Mouse (Mus musculus) midbrain, postnatal 0 days (tissue): ENCODE data around the gene Slc35b2. TPM values are rescaled to one million over a fixed set of nuclear protein-coding genes. Genes with fewer than 3 reads are reported as not detected.

ENCODE experiments used
- ATAC-seq: fragments of 200-750 bp; cut with Nextera tagmentation; 2 replicates; pipeline ENCODE4 v1.8.0; 2017; ENCODE audit warnings: moderate number of reproducible peaks, mild to moderate bottlenecking, moderate TSS enrichment, moderate library complexity; ENCODE audit not compliant: low FRiP score
- DNase-seq: peaks from one replicate; pipeline ENCODE4 v3.0.0-alpha.2; 2015; ENCODE audit warnings: low spot score
- H3K27ac ChIP-seq: fragments of 300-500 bp; sonication (generic); 2 replicates; pipeline ENCODE4 v1.5.1; 2014; ENCODE audit warnings: low read depth, mild to moderate bottlenecking, low read length, mixed read lengths
- H3K27me3 ChIP-seq: fragments of 300-500 bp; sonication (generic); 2 replicates; pipeline ENCODE4 v1.6.1; 2014; ENCODE audit warnings: low read length, control low read depth, mixed read lengths; ENCODE audit not compliant: insufficient read depth
- H3K36me3 ChIP-seq: fragments of 300-500 bp; sonication (generic); 2 replicates; pipeline ENCODE4 v1.6.1; 2014; ENCODE audit warnings: low read length, control low read depth, mixed read lengths; ENCODE audit not compliant: insufficient read depth
- H3K4me1 ChIP-seq: fragments of 300-500 bp; sonication (generic); 2 replicates; pipeline ENCODE4 v1.6.1; 2014; ENCODE audit warnings: mild to moderate bottlenecking, control low read depth, antibody characterized with exemption, low read length, mixed read lengths; ENCODE audit not compliant: insufficient read depth
- H3K4me2 ChIP-seq: fragments of 300-500 bp; sonication (generic); 2 replicates; pipeline ENCODE4 v1.6.1; 2014; ENCODE audit warnings: low read depth, mild to moderate bottlenecking, low read length, mixed read lengths; ENCODE audit not compliant: poor library complexity, severe bottlenecking
- H3K4me3 ChIP-seq: fragments of 300-500 bp; sonication (generic); 2 replicates; pipeline ENCODE4 v1.5.1; 2014; ENCODE audit warnings: low read depth, mild to moderate bottlenecking, low read length, moderate library complexity
- H3K9ac ChIP-seq: fragments of 300-500 bp; sonication (generic); replicated peaks from 2 replicates; pipeline ENCODE4 v1.6.1; 2014; ENCODE audit warnings: mild to moderate bottlenecking, low read length, moderate library complexity, mixed read lengths; ENCODE audit not compliant: poor library complexity, severe bottlenecking
- H3K9me3 ChIP-seq: fragments of 300-500 bp; sonication (generic); 2 replicates; pipeline ENCODE4 v1.6.1; 2016; ENCODE audit warnings: low read length, control low read depth
- CTCF ChIP-seq: IDR thresholded peaks from 2 replicates; pipeline ENCODE4 v1.5.1; 2016; ENCODE audit warnings: antibody characterized with exemption, mild to moderate bottlenecking
- WGBS: fragments of 180-500 bp; shearing (Covaris S2); extraction: QIAGEN DNeasy Blood & Tissue Kit; methylation state at CpG from one replicate; pipeline ENCODE4 v1.1.7; 2014; 5-methylcytosine and 5-hydroxymethylcytosine counted together
- polyA plus RNA-seq: library from polyadenylated mRNA; unstranded; fragments of >200 nt; fragmentation: Nextera tagmentation; extraction: Ambion mirVana; gene quantifications from 2 replicates; pipeline ENCODE4 v1.2.1, GENCODE M21; 2015
- total RNA-seq: library from RNA; depleted of rRNA; stranded (reverse); fragments of >200 nt; gene quantifications from 2 replicates; pipeline ENCODE4 v1.2.3, GENCODE M21; 2014; rRNA removed

The Slc35b2 gene
- 91.7 and 113 TPM in 2 replicates for total RNA-seq
- polyA plus RNA-seq: 71.8 and 75.3 TPM in 2 replicates

DNA sequence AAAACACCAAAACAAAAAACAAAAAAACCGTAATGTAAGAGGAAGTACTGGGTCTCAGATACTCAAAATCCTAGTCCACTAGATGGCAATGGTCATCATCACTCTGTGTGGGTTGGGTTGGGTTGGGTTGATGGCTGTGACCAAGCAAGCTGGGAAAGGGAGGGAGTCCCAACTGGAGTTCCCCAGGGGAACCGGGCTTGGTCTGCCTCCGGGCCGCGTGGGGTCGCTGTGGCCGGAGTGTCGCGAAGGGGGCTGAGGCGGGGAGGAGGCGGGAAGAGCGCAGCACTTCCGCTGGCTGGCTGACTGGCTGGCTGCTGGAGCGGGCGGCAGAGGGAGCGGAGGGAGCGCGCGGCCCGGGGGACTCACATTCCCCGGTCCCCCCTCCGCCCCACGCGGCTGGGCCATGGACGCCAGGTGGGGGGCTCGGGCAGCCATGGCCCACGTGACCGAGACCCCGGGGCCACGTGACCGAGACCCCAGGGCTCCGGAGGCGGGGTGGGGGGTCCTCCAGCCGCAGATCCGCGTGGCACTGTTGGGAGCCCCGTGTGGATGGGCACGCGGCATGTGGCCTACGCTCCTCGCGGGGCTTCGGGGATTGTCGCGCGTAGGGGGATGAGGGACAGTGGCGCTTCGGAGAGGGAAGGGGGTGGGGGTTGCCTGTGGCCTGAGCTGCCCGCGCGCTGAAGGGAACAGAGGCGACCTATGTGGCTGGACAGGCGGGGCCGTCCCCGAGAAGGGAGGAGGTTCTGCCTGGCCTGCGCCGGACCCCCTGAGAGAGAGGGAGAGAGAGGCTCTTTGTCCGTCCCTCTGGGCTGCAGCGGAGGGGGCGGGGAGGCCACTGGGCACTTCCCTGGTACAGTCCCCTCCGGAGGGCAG, at the start of gene Slc35b2:
Gene Slc35b2 (plus strand): TSS at position 220 of the 876 bp plus-strand sequence.
- Histone ChIP-seq H3K27me3 (no peaks in the 10 kb centered on the region), H3K36me3 (peaks cover 30% of the 10 kb centered on the region), H3K9ac (peak within 1 kb of the TSS; percentile 84), H3K9me3 (no peaks in the 10 kb centered on the region), H3K4me1 (0 out of 2 replicates have a peak, but pooled peaks cover 6% of the 10 kb centered on the region), H3K4me2 (peak within 1 kb of the TSS; percentile 97), H3K27ac (peak within 1 kb of the TSS; percentile 79), H3K4me3 (peak within 1 kb of the TSS; percentile 76)
- TF ChIP-seq CTCF: peak; percentile 93
- DNase-seq (peak; percentile 96), ATAC-seq (peak; percentile 90)
- 1% methylated on average over 43 of the region's 61 CpGs for WGBS

DNA sequence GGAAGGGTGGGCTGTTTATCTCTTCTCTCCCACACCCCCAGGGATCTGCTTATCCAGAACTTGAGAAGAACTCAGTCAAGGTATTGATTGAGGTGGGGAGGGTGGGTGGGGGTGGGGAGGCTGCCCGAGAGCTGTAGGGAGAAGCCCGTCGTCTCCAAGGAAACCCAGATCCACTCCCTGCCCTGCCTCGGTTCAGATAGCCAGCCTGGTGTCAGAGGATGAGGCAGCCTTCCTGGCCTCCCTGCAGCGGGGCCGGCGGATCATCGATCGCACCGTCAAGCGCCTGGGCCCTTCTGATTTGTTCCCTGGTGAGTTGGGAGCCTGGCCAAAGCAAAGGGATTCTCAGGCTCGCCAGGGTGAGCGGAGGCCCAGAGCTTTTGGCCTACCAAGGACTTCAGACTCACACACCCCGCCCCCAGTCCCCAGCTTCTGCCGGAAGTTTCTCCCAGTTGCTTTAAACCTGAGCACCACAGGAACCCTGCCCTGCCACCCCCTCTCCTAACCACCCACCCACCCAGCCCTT, 48.4 kb upstream of the Slc35b2 start:
- DNase-seq: no peak
- Histone ChIP-seq H3K4me2 (no peak overlapping the region), H3K27ac (no peak overlapping the region), H3K36me3 (peaks cover 25% of the 10 kb centered on the region), H3K4me1 (no peaks in the 10 kb centered on the region), H3K27me3 (no peaks in the 10 kb centered on the region), H3K9me3 (no peaks in the 10 kb centered on the region), H3K9ac (no peak overlapping the region), H3K4me3 (no peak overlapping the region)
- no peak for ATAC-seq
- TF ChIP-seq CTCF: no peak
- 45% methylated on average over 15 of the region's 15 CpGs for WGBS

DNA sequence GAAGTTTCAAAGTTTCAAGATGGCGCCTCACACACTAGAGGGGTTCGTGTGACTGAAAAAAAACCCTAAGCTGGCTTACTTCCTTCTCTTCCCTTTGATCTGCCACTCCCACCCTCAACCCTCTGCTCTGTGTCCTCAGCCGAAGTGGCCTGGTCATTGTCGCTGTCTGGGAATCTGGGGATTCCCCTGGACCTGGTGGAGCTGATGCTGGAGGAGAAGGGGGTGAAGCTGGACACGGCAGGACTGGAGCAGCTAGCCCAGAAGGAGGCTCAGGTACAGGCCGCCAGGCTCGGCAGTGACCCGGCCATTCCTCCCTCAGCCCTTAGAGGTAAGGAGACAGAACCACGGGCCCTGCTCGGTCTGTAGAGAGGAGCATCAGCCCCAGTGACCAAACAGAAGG, 47.9 kb upstream of the Slc35b2 start:
- DNase-seq: no peak
- Histone ChIP-seq H3K27me3 (no peaks in the 10 kb centered on the region), H3K9ac (no peak overlapping the region), H3K4me1 (no peaks in the 10 kb centered on the region), H3K4me3 (no peak overlapping the region), H3K4me2 (no peak overlapping the region), H3K9me3 (no peaks in the 10 kb centered on the region), H3K36me3 (peaks cover 25% of the 10 kb centered on the region), H3K27ac (no peak overlapping the region)
- no peak for TF ChIP-seq CTCF
- 86% methylated on average over 10 of the region's 10 CpGs for WGBS
- ATAC-seq: no peak

DNA sequence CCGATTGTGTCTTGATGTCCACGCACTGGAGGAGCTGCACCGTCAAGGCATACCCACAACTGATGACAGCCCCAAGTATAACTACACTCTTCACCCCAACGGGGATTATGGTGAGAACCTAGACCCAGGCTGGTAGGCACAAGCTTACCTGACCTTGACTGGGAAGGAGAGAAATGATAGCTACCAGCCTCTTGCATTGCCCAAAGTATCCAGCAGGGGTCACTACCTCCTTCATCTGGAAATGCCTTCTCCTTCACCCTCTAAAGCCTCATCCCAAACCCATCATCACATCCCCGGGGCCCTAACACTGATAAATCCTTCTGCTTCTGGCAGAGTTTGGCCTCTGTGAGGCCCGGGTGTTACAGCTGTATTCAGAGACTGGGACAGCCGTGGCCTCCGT, 47.2 kb upstream of the Slc35b2 start:
- Histone ChIP-seq H3K27me3 (no peaks in the 10 kb centered on the region), H3K27ac (no peak overlapping the region), H3K4me2 (no peak overlapping the region), H3K4me1 (no peaks in the 10 kb centered on the region), H3K36me3 (peaks cover 25% of the 10 kb centered on the region), H3K9ac (no peak overlapping the region), H3K4me3 (no peak overlapping the region), H3K9me3 (no peaks in the 10 kb centered on the region)
- TF ChIP-seq CTCF: peak; percentile 95
- peak; percentile 82 for DNase-seq
- ATAC-seq: peak; percentile 17; the same call in 1 of the 2 replicates
- WGBS: 51% methylated on average over 8 of the region's 8 CpGs

DNA sequence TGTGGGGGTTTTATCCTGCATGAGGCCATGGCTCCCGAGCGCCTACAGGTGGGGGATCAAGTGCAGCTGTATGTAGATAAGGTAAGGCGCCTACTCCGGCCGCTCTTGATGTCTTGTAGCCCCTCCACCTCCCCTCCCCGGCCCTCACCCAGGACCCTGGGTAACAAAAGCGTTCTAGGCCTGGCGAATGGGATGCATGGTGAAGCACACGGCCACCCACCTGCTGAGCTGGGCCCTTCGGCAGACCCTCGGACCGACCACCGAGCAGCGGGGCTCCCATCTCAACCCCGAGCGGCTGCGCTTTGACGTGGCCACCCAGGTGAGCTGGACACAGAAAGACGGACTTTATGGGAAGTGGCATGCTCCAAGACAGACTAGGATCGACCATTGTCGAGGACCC, 46.5 kb upstream of the Slc35b2 start:
- TF ChIP-seq CTCF: no peak
- DNase-seq: no peak
- H3K4me1 ChIP-seq: no peaks in the 10 kb centered on the region
- 89% methylated on average over 21 of the region's 21 CpGs for WGBS
- no peaks in the 10 kb centered on the region for H3K9me3 ChIP-seq
- no peak overlapping the region for H3K4me2 ChIP-seq
- H3K27ac ChIP-seq: no peak overlapping the region
- peaks cover 21% of the 10 kb centered on the region for H3K36me3 ChIP-seq
- H3K27me3 ChIP-seq: no peaks in the 10 kb centered on the region
- ATAC-seq: 0 out of 2 replicates have a peak, but pooled peaks have one; percentile 2
- no peak overlapping the region for H3K9ac ChIP-seq
- no peak overlapping the region for H3K4me3 ChIP-seq
